Mouse (Mus musculus) neural tube, embryonic 11.5 days (tissue): ENCODE measurements around the gene Mepce. TPM values are rescaled to one million over a fixed set of nuclear protein-coding genes. Genes with fewer than 3 reads are reported as not detected.

Experiments used
- ATAC-seq: fragments of 200-750 bp; cut with Nextera tagmentation; 2 replicates; pipeline ENCODE4 v1.8.0; 2017; ENCODE audit warnings: moderate number of reproducible peaks, mild to moderate bottlenecking, moderate TSS enrichment, moderate library complexity; ENCODE audit not compliant: insufficient read depth, low FRiP score, low TSS enrichment
- DNase-seq: peaks from one replicate; pipeline ENCODE4 v3.0.0-alpha.2; 2015; ENCODE audit warnings: low spot score
- H3K27ac ChIP-seq: fragments of 300-500 bp; sonication (generic); 2 replicates; pipeline ENCODE4 v1.5.1; 2014; ENCODE audit warnings: low read depth, mild to moderate bottlenecking, low read length
- H3K27me3 ChIP-seq: fragments of 300-500 bp; sonication (generic); 2 replicates; pipeline ENCODE4 v1.6.1; 2014; ENCODE audit warnings: mild to moderate bottlenecking, low read length, mixed read lengths; ENCODE audit not compliant: control insufficient read depth, insufficient read depth
- H3K36me3 ChIP-seq: fragments of 300-500 bp; sonication (generic); 2 replicates; pipeline ENCODE4 v1.6.1; 2014; ENCODE audit warnings: mild to moderate bottlenecking, low read length, moderate library complexity, mixed read lengths; ENCODE audit not compliant: control insufficient read depth, insufficient read depth
- H3K4me1 ChIP-seq: fragments of 300-500 bp; sonication (generic); 2 replicates; pipeline ENCODE4 v1.6.1; 2014; ENCODE audit warnings: low read length, mixed read lengths; ENCODE audit not compliant: control insufficient read depth, insufficient read depth
- H3K4me2 ChIP-seq: fragments of 300-500 bp; sonication (generic); 2 replicates; pipeline ENCODE4 v1.6.1; 2014; ENCODE audit warnings: low read depth, mild to moderate bottlenecking, moderate library complexity
- H3K4me3 ChIP-seq: fragments of 300-500 bp; sonication (generic); 2 replicates; pipeline ENCODE4 v1.5.1; 2014; ENCODE audit warnings: low read depth, low read length
- H3K9ac ChIP-seq: fragments of 300-500 bp; sonication (generic); 2 replicates; pipeline ENCODE4 v1.6.1; 2014; ENCODE audit warnings: mild to moderate bottlenecking, low read length
- H3K9me3 ChIP-seq: fragments of 300-500 bp; sonication (generic); 2 replicates; pipeline ENCODE4 v1.6.1; 2016; ENCODE audit warnings: low read length; ENCODE audit not compliant: control insufficient read depth
- WGBS: fragments of 180-500 bp; shearing (Covaris S2); extraction: QIAGEN DNeasy Blood & Tissue Kit; methylation state at CpG from one replicate; pipeline ENCODE4 v1.1.7; 2014; 5-methylcytosine and 5-hydroxymethylcytosine counted together
- polyA plus RNA-seq: library from polyadenylated mRNA; unstranded; fragments of >200 nt; fragmentation: Nextera tagmentation; extraction: Ambion mirVana; gene quantifications from 2 replicates; pipeline ENCODE4 v1.2.1, GENCODE M21; 2014

Gene Mepce
- polyA plus RNA-seq, 1 experiment from 2014 or later, result 10.0 TPM

DNA sequence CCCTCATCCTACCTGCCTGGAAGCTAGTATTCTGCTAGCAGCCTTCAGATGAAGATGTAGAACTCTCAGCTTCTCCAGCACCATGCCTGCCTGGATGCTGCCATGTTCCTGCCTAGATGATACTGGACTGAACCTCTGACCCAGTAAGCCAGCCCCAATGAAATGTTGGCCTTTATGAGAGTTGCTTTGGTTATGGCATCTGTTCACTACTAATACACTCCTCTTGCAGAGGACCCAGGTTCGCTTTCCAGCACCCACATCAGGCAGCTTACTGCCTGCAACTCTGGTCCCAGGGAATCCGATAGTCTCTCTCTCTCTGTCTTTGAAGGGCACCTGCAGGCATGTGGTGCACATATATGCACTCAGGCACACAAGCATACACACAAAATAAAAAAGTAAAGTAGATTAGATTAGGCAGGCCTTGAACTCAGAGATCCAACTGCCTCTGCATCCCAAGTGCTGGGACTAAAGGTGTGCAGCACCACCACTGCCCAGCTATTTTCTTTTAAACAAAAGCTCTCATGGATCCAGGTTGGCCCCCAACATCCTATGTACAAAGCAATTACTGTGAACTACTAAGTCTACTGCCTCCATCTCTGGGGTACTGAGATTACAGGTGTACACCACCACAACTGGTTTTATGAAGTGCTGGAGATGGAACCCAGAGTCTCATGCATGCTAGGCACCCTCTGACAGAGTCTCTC is 11.7 kb downstream of the Mepce start:
- H3K4me2 ChIP-seq, result no peak overlapping the region
- whole genome bisulfite sequencing, result 94% methylated on average over 2 of the region's 2 CpGs
- H3K4me1 ChIP-seq, result peaks cover 10% of the 10 kb centered on the region
- DNase-seq (no peak), ATAC-seq (no peak)
- no peak overlapping the region for H3K4me3 ChIP-seq
- H3K9ac ChIP-seq, result no peak overlapping the region
- no peaks in the 10 kb centered on the region for H3K9me3 ChIP-seq
- no peak overlapping the region for H3K27ac ChIP-seq
- no peaks in the 10 kb centered on the region for H3K27me3 ChIP-seq
- H3K36me3 ChIP-seq, result peaks cover 2% of the 10 kb centered on the region; the same call in 1 of the 2 replicates

- H3K4me2 ChIP-seq, result no peak overlapping the region
- no peaks in the 10 kb centered on the region for H3K36me3 ChIP-seq
- H3K9me3 ChIP-seq, result no peaks in the 10 kb centered on the region
- no peak overlapping the region for H3K9ac ChIP-seq
- no peaks in the 10 kb centered on the region for H3K27me3 ChIP-seq
- DNase-seq, result no peak
- no peak overlapping the region for H3K4me3 ChIP-seq
- H3K27ac ChIP-seq, result no peak overlapping the region
- H3K4me1 ChIP-seq, result no peaks in the 10 kb centered on the region
- ATAC-seq, result no peak
Observed at GRCm38 (mm10) chr5:137772755-137773154, 14.7 kb downstream of the Mepce start.

DNA sequence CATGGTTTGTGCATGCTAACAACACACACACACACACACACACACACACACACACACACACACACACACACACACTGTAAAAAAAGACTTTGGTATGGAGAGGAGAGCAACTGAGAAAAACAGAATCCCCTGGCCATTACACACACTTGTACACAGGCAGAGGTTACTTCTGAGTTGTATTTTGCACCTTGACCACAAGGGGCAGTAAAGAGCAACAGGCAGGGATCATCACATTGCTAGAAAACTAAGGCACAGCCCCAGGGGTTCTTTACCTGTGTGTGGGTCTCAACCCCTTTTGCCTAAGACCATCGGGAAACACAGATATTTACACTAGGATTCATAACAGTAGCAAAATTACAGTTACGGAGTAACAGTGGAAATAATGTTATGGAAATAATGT is 16.7 kb downstream of the Mepce start:
- Histone ChIP-seq H3K9ac (no peak overlapping the region), H3K27ac (no peak overlapping the region), H3K9me3 (no peaks in the 10 kb centered on the region), H3K27me3 (no peaks in the 10 kb centered on the region), H3K4me3 (no peak overlapping the region), H3K4me2 (no peak overlapping the region), H3K4me1 (no peaks in the 10 kb centered on the region), H3K36me3 (no peaks in the 10 kb centered on the region)
- WGBS, result 47% methylated on average over 2 of the region's 2 CpGs
- DNase-seq, result peak; percentile 37
- no peak for ATAC-seq

- WGBS, result 43% methylated on average over 1 of the region's 1 CpGs
- no peak for ATAC-seq
Observed at GRCm38 (mm10) chr5:137768475-137768874, 19.0 kb downstream of the Mepce start.

DNA sequence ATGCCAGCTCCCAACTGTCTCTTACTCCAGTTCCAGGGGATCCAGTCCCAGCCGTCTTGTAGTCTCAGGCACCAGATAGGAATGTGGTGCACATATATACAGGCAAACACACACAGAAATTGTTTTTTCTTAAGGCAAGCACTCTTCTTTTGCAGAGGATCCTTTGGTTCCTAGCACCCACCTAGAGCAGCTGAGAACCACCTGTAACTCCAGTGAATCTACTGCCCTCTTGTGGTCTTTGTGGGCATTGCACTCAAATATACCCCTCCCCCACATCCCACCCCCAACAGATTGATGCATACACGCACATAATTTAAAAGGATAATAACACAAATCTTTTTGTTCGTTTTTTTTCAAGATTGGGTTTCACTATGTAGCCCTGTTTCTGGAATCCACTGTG is 21.2 kb downstream of the Mepce start:
- Histone ChIP-seq H3K36me3 (no peaks in the 10 kb centered on the region), H3K9ac (no peak overlapping the region), H3K4me3 (no peak overlapping the region), H3K27ac (no peak overlapping the region), H3K27me3 (no peaks in the 10 kb centered on the region), H3K4me2 (no peak overlapping the region), H3K9me3 (no peaks in the 10 kb centered on the region), H3K4me1 (no peaks in the 10 kb centered on the region)
- WGBS, result 65% methylated on average over 3 of the region's 3 CpGs
- ATAC-seq (no peak), DNase-seq (peak; percentile 55)

More at GRCm38 (mm10) chr5:137768475-137768874, 19.0 kb downstream of the Mepce start:
- no peak overlapping the region for H3K27ac ChIP-seq
- H3K4me2 ChIP-seq, result no peak overlapping the region
- no peak overlapping the region for H3K9ac ChIP-seq
- H3K9me3 ChIP-seq, result no peaks in the 10 kb centered on the region
- no peaks in the 10 kb centered on the region for H3K27me3 ChIP-seq
- no peaks in the 10 kb centered on the region for H3K4me1 ChIP-seq
- DNase-seq, result no peak
- H3K4me3 ChIP-seq, result no peak overlapping the region
- no peaks in the 10 kb centered on the region for H3K36me3 ChIP-seq

GRCm38 (mm10) chr5:137764609-137765340 is 22.7 kb downstream of the Mepce start:
- DNase-seq (no peak), ATAC-seq (no peak)
- no peak overlapping the region for H3K4me2 ChIP-seq
- WGBS, result 59% methylated on average over 9 of the region's 9 CpGs
- H3K4me1 ChIP-seq, result no peaks in the 10 kb centered on the region
- no peaks in the 10 kb centered on the region for H3K9me3 ChIP-seq
- no peak overlapping the region for H3K27ac ChIP-seq
- no peak overlapping the region for H3K9ac ChIP-seq
- H3K4me3 ChIP-seq, result no peak overlapping the region
- no peaks in the 10 kb centered on the region for H3K36me3 ChIP-seq
- no peaks in the 10 kb centered on the region for H3K27me3 ChIP-seq

GRCm38 (mm10) chr5:137759971-137760412 is 27.5 kb downstream of the Mepce start:
- Histone ChIP-seq H3K4me3 (no peak overlapping the region), H3K9me3 (no peaks in the 10 kb centered on the region), H3K4me2 (no peak overlapping the region), H3K27me3 (no peaks in the 10 kb centered on the region), H3K27ac (no peak overlapping the region), H3K4me1 (no peaks in the 10 kb centered on the region), H3K9ac (no peak overlapping the region), H3K36me3 (no peaks in the 10 kb centered on the region)
- ATAC-seq (peak; percentile 32; the same call in 1 of the 2 replicates), DNase-seq (peak; percentile 75)
- 32% methylated on average over 4 of the region's 4 CpGs for whole genome bisulfite sequencing

DNA sequence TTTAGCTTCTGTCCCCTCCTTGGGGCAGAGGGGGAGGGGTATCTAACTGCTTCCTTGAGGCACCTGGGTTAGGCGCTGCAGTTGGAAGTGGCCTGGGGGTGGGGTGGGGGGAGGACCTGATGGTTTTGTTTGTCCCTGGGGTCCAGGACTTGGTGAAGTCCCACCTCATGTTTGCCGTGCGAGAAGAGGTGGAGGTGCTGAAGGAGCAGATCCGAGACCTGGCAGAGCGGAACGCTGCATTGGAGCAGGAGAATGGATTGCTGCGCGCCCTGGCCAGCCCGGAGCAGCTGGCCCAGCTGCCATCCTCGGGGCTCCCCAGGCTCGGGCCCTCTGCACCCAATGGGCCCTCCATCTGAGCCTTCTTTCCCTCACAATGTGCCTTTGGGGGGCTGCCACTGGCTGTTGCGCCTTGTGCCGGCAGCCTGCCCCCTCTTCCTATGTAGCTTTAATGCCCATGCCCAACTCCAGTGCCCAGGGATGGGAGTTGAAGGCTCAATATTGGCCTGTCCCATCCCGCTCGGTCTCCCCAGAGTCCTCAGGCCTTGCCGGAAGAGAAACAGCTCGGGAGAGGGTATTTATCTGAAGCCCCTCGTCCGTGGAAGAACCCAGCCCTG is 28.4 kb downstream of the Mepce start:
- ATAC-seq (no peak), DNase-seq (no peak)
- Histone ChIP-seq H3K4me3 (no peak overlapping the region), H3K4me2 (no peak overlapping the region), H3K36me3 (no peaks in the 10 kb centered on the region), H3K27ac (no peak overlapping the region), H3K4me1 (no peaks in the 10 kb centered on the region), H3K27me3 (no peaks in the 10 kb centered on the region), H3K9me3 (no peaks in the 10 kb centered on the region), H3K9ac (no peak overlapping the region)
- WGBS, result 91% methylated on average over 19 of the region's 19 CpGs
